Mouse (Mus musculus): ENCODE measurements around the gene Zfp119b.

DNA sequence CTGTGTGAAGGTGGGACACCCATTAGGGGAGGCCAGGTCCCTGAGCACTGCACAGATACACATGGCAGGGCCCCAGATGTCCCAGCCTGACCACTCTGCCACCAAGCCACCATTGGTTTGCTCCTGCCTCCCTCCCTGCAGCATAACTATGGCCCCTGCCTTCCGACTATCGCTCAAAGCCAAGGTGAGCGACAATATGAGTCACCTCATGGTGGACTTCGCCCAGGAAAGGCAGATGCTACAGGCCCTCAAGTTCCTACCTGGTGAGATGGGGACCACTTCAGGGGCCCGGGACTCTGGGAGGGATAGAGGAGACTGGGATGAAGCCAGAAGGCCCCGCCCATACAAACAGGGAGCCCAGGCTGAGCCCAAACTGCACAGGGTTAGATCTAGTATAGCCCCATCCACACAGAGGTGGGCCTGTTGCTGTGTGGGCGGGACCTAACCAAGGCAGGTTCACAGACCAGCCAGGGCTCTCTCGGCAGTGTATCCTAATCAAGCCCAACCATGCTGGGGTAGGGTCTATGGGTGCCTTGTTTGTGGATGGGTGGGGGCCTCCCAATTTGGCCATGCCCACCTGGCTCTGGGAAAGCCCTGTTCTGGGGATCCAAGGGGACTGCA lies 41.1 kb upstream of the Zfp119b start:
- TF ChIP-seq CTCF (conservative IDR thresholded peaks at IDR 0.05; ENCODE audit: insufficient read depth, insufficient read length, low read depth, low read length) (no peak), POLR2A (IDR thresholded peaks at IDR 0.05; ENCODE audit: low read depth, low read length) (no peak)
